Mouse (Mus musculus) left cerebral cortex, adult 2 months (tissue): Measurements from ENCODE around the gene Tmem259. TPM values are rescaled to one million over a fixed set of nuclear protein-coding genes. Genes with fewer than 3 reads are reported as not detected.

Experiments
- DNase-seq, 2 experiments: peaks; one replicate each; pipeline ENCODE4 v3.0.0; 2021 to 2022; ENCODE audit warnings: low spot score in 2 of 2, mixed read lengths in 1 of 2; ENCODE audit errors: extremely low spot score in 1 of 2
- H3K27ac ChIP-seq: fragments of 200-600 bp; 2 replicates; pipeline ENCODE4 v1.8.1; 2022
- H3K4me3 ChIP-seq: fragments of 200-600 bp; 2 replicates; pipeline ENCODE4 v1.8.1; 2022
- CTCF ChIP-seq: fragments of 200-600 bp; IDR thresholded peaks from 2 replicates; pipeline ENCODE4 v1.8.1; 2022; ENCODE audit warnings: antibody characterized with exemption, mild to moderate bottlenecking, moderate library complexity
- intact Hi-C: fragments of 180-260 bp; cut with DNase I; formaldehyde crosslinking; loops from one replicate; pipeline ENCODE4 v1.15.1; 2025
- total RNA-seq, 2 experiments: library from RNA; stranded (reverse); gene quantifications; 2 replicates each; pipeline ENCODE4 v1.2.3; 2021

The Tmem259 gene
- total RNA-seq, 2 experiments from 2014 or later, result 122 to 126 TPM

GRCm38 (mm10) chr10:79958140-79958816 is 25.9 kb downstream of the Tmem259 start:
- TF ChIP-seq CTCF, result peak; percentile 89

DNA sequence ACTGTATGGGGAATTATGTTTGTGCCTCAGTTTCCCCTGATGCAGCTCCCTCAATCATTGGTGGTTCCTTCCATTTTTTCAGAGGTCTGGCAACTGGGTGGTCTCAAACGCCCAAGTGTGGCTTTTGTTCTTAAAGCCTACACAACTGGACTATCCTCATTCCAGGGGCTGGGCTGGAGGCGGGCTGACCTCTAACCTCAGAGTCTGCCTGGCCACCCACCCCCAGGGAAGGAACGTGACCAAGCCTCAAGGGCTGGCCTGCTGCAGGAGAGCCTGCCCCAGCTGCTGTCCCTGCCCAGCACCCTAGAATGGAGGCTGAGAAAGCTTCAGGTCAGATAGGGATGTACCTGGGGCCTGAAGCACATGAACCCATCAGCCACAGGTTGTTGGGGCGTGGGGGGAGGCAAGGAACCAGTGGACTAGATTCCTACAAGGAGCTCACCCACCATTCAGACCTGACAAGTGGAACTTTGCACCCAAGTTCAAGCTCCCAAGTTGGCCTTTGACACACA is 27.4 kb downstream of the Tmem259 start:
- no peak overlapping the region for H3K4me3 ChIP-seq
- H3K27ac ChIP-seq, result no peak overlapping the region
- intact Hi-C loops, result no loop called here
- DNase-seq, result no peak
- TF ChIP-seq CTCF, result no peak

More at GRCm38 (mm10) chr10:79958140-79958816, 25.9 kb downstream of the Tmem259 start:
- Histone ChIP-seq H3K4me3 (no peak overlapping the region), H3K27ac (no peak overlapping the region)
- intact Hi-C loops, result loop anchor here (1.0 to 2.0 kb wide), 3 partner anchors 33 to 123 kb away; no protein-coding TSS in a partner anchor
- DNase-seq, result peak; percentile 66 to 80

GRCm38 (mm10) chr10:79955691-79956090 is 28.4 kb downstream of the Tmem259 start:
- no peak overlapping the region for H3K27ac ChIP-seq
- intact Hi-C loops, result no loop called here
- H3K4me3 ChIP-seq, result no peak overlapping the region
- TF ChIP-seq CTCF, result no peak
- no peak for DNase-seq

- peak in 1 of 2 experiments; percentile 49 for DNase-seq
- intact Hi-C loops, result no loop called here
- peak; percentile 71 for TF ChIP-seq CTCF
- H3K27ac ChIP-seq, result no peak overlapping the region
- H3K4me3 ChIP-seq, result no peak overlapping the region
Observed at GRCm38 (mm10) chr10:79953946-79954345, 30.2 kb downstream of the Tmem259 start.

DNA sequence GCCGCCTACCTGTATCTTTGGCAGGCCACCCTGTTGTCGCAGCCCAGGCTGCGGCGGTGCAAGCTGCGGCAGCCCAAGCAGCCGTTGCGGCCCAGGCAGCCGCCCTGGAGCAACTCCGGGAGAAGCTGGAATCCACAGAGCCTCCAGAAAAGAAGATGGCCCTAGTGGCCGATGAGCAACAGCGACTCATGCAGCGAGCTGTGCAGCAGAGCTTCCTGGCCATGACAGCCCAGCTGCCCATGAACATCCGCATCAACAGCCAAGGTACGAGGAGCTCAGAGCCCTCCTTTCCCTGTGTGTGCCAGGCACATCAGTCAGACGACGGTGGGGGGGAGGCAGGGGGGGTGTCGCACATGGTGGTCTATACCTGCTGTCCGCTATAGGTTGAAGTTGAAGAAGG is 33.5 kb downstream of the Tmem259 start:
- no peak for TF ChIP-seq CTCF
- intact Hi-C loops, result no loop called here
- no peak for DNase-seq

GRCm38 (mm10) chr10:79949873-79950272 is 34.3 kb downstream of the Tmem259 start:
- DNase-seq, result no peak
- TF ChIP-seq CTCF, result no peak
- H3K4me3 ChIP-seq, result no peak overlapping the region
- intact Hi-C loops, result no loop called here
- no peak overlapping the region for H3K27ac ChIP-seq

More for the DNA sequence above, 33.5 kb downstream of the Tmem259 start:
- Histone ChIP-seq H3K4me3 (no peak overlapping the region), H3K27ac (no peak overlapping the region)

- Histone ChIP-seq H3K4me3 (no peak overlapping the region), H3K27ac (no peak overlapping the region)
- no peak for DNase-seq
- TF ChIP-seq CTCF, result no peak
- intact Hi-C loops, result no loop called here
Observed at GRCm38 (mm10) chr10:79947502-79947901, 36.6 kb downstream of the Tmem259 start.

DNA sequence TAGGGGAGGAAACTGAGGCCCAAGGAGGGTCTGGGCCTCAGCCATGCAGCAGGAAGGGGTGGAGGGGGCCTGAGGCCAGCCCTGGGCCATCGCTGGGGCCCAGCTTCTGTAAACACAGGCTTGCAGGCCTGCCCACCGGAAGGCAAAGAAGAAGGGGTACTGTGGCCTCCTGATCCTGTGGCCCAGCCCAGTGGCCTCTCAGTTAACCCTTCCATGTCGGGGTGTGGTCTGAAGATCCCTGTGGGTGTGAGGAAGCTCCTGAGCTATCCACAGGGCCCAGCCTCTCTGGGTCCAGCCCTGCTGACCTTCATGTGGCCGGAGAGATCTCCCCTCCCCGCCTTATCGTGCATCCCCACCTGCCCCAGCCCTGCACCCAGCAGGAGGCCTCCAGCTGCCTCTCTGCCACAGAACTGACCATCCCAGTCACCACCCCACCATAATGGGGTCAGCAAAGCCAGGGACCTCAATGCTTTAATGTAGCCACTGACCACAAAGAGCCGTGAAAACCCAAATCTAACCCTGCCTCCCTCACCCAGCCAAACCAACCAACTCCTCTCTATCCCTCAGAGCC is 37.3 kb downstream of the Tmem259 start:
- Histone ChIP-seq H3K4me3 (no peak overlapping the region), H3K27ac (no peak overlapping the region)
- no peak for TF ChIP-seq CTCF
- intact Hi-C loops, result no loop called here
- no peak for DNase-seq

GRCm38 (mm10) chr10:79945507-79946234 is 38.5 kb downstream of the Tmem259 start:
- intact Hi-C loops, result no loop called here
- no peak for DNase-seq
- TF ChIP-seq CTCF, result no peak
- Histone ChIP-seq H3K27ac (no peak overlapping the region), H3K4me3 (no peak overlapping the region)

DNA sequence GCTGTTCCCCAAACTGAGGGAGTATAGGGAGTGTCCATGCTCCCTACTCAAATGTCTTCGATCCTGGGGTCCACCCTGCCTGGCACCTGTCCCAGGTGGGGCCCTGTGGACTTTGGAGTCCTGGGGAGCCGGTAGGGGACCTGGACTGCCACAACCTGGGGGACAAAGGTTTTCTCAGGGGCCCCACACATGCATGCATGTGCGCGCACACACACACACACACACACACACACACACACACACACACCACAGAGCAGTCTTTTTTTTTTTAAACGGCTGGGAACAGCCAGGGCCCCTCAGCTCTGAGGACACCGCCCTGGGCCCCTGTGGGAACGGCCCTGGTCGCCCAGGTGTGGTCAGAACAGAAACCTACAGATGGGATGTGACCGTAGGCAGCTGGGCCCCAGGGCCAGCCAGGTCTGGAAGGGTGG is 40.6 kb downstream of the Tmem259 start:
- Histone ChIP-seq H3K4me3 (no peak overlapping the region), H3K27ac (no peak overlapping the region)
- TF ChIP-seq CTCF, result no peak
- no peak for DNase-seq
- intact Hi-C loops, result no loop called here

DNA sequence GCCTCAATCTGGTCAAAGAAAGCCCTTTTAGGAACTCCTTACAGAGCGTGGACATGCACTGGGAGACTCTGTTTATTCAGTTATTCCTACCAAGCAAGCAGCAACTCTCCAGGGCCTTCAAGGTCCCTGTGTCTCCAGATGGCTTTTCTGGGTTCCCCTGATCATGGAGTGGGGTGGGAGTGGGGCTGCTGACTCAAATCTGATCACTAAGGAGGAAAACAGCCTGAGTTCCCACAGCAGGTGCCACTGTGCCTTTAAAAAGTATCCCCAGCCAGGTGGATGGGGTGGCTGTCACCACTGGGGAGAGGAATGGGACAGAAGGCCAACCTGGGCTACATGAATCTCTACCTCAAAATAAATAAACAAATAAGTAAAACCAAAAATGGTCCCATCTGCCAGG is 41.1 kb downstream of the Tmem259 start:
- intact Hi-C loops, result no loop called here
- no peak for DNase-seq
- H3K27ac ChIP-seq, result no peak overlapping the region
- H3K4me3 ChIP-seq, result no peak overlapping the region
- no peak for TF ChIP-seq CTCF

GRCm38 (mm10) chr10:79940749-79941148 is 43.4 kb downstream of the Tmem259 start:
- intact Hi-C loops, result no loop called here
- H3K4me3 ChIP-seq, result no peak overlapping the region
- TF ChIP-seq CTCF, result no peak
- no peak overlapping the region for H3K27ac ChIP-seq
- DNase-seq, result no peak
